Mouse (Mus musculus) cerebellum, adult 9-11 months (tissue): Measurements from ENCODE around the gene Slc35b4.

ENCODE experiments used
- DNase-seq: peaks from one replicate; pipeline ENCODE4 v3.0.0; 2022

Gene Slc35b4

GRCm38 (mm10) chr6:34124401-34124800, 52.5 kb downstream of the Slc35b4 start:
- DNase-seq: no peak

GRCm38 (mm10) chr6:34116838-34117478, 60.0 kb downstream of the Slc35b4 start:
- no peak for DNase-seq

GRCm38 (mm10) chr6:34111406-34111805, 65.5 kb downstream of the Slc35b4 start:
- no peak for DNase-seq

GRCm38 (mm10) chr6:34110571-34110970, 66.3 kb downstream of the Slc35b4 start:
- DNase-seq: no peak
